Mouse (Mus musculus) heart, postnatal 4 days (tissue): ENCODE data around the gene Dck. TPM values are rescaled to one million over a fixed set of nuclear protein-coding genes. Genes with fewer than 3 reads are reported as not detected.

Experiments used
- DNase-seq: peaks from one replicate; pipeline ENCODE4 v3.0.0; 2021
- total RNA-seq, 2 experiments: library from RNA; stranded (reverse); gene quantifications; 2 replicates each; pipeline ENCODE4 v1.2.3; 2021

The Dck gene
- total RNA-seq, 2 experiments from 2014 or later: 15.6 to 17.0 TPM

GRCm38 (mm10) chr5:88791256-88792245 lies 26.8 kb downstream of the Dck start:
- DNase-seq: peak; percentile 64

- DNase-seq: no peak
These were observed 28.9 kb downstream of the Dck start for GRCm38 (mm10) chr5:88793676-88794075.

DNA sequence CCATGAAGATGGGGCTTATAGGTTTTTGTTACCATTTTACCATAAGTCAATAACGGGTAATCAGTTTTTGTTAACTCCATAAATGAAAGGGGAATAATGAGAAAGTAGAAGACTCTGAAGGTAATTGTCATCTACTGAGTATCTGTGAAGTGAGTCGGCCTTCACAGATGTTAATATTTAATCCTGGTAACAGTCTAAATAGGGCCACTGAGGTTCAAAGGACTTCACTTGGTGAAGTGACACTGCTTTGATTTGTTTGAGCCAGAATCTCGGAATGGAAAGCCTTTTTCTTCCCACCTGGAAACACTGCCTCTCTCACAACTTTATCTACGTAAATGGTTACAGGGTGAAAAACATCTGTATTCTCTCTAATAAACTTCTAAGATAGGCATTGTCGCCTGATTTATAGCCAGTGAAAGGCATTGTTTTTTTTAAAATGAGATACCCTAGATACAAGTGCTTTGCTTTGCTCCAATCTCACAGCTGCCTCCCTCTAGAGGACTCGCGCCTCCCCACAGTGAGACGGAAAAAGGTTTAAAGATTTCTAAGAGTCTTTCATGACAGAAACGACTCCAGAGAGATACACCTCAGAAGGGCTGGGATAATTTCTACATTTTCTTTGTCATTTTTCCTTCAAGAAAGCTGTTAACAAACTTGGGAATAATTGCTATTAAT lies 31.3 kb downstream of the Dck start:
- no peak for DNase-seq

GRCm38 (mm10) chr5:88796588-88796987 lies 31.8 kb downstream of the Dck start:
- no peak for DNase-seq

- no peak for DNase-seq
These were observed 32.3 kb downstream of the Dck start for GRCm38 (mm10) chr5:88797121-88797520.

- DNase-seq: no peak
These were observed 40.8 kb downstream of the Dck start for GRCm38 (mm10) chr5:88805616-88806015.

DNA sequence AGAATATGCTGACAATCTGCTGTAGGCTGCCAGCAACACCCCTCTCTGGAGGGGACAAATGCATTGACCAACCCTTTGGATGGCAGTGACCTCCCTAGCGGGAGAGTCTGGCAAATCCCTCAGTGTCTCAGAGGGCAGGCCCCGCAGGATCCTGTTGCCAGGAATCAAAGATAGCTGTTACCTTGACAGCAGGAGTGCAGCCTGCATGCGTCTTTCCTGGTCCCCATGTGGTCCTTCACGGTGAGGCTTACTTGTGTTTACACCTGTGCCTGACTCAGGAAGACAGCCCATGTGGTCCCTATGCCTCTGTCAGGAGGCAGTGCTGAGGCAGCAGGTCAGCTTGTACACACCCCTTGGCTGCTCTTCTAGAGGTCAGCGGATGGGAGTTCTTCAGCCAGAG lies 41.5 kb downstream of the Dck start:
- DNase-seq: no peak

DNA sequence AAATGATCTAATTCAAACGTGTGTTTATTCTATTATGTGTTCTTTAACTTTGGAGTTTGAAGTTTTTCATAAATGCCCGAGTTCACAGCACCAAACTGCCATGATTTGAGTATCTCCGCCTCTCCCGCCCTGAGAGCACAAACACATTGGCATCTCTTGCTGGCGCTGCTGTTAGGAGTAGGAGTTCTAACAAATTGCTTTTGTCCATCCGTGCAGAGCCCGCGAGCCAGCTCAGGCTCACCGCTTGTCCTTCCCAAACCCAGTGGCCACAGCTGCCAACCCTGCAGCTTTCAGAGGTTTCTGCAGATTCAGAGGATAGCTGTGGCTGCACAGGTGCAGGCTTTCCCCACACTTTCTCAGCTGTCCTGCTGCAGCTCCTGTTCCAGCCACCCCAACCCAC lies 42.5 kb downstream of the Dck start:
- DNase-seq: no peak

DNA sequence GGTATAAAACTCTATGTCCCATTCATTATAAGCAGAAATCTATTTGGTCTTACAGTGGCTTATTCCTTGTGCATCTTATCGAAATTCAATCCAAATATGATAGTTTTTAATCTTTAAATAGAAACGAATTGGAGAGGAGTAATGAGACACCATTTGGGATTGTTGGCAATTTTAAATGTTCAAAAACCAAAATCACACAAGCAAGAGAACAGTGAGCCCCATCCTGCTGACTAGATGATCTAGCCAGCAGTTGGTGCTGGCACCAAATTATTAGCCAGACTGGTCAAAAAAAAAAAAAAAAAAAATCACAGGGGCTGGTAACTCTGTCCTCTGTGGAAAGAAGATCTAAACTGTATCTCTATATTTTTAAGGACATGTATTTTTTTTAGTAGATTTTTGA lies 48.4 kb downstream of the Dck start:
- DNase-seq: no peak

DNA sequence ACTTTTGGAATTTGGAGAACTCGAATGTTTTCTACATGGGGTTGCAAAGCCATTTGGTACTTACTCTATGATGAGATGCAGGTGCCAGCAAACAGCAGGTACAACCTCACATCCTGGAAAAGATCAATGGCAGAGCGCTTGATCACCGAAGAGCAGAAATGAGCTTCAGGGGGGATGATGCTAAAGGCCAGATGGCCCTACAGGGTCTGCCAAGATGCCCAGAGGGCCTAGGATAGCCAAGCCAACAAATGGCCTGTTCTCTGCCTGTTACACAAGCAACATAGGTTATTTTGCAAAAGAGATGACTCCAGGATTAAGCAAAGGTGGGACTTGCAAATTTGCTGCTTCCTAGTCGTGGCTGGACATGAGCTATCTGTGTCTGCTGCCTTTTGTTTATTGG lies 49.8 kb downstream of the Dck start:
- DNase-seq: no peak

DNA sequence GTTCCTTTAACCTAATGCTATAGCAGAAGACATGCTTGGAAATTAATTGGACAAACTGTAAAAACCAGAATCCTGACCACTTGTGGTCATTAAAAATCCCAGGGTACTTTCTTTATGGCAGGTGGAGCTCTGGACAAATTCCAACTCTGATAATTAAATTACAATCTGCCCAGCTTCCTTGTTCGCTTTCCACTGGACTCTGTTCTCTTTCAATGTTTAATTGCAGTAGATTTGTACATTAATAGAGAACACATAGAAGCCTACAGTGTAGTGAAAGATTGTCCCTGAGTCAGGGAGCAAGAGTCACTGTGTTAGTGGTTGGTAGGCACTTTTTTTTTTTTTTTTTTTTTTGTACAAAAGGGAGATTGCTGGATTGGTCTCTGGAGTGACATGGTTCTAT lies 56.7 kb downstream of the Dck start:
- DNase-seq: no peak

GRCm38 (mm10) chr5:88824838-88825237 lies 60.0 kb downstream of the Dck start:
- DNase-seq: no peak

DNA sequence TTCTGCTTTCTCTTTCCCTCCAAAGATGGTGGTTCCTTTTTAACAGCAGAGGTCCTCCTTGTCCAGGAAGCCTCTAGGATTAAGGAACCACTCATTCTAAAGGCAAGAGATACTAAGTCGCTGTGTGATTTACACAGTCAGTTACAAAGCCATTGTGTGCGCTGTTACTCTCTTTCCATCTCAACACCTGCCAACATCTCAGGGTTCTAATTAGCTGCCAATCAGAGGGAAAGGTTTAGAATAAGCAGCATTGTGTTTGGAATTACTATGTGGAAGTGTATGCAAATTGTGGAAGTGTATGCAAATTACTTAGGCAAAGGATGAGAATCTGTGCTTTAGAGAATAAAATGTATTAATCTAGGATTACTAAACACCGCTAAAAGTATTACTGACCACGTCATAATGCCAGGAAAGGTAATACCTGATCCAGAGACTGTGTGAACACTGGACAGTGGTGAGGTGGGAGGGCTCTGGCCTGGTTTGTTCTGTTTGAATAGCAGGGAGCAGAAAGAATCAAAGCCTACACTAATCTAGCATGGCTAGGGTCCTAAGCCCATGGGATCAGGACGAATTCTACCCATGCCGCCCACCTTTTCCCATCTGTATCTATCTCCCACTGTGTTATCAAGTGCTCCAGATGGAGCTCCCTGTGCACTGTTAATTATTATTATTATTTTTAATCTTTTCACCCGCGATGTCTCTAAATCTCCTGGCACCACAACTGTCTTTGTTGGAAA lies 65.2 kb downstream of the Dck start:
- DNase-seq: no peak

GRCm38 (mm10) chr5:88830880-88831279 lies 66.1 kb downstream of the Dck start:
- DNase-seq: no peak

GRCm38 (mm10) chr5:88831935-88832334 lies 67.1 kb downstream of the Dck start:
- DNase-seq: no peak

Other genes with a start within 250 kb of the Dck start
- under 1 TPM; 0.19 to 0.43 TPM for gene Jchain, start 237.1 kb upstream of the Dck start, total RNA-seq
- gene Utp3, start 210.5 kb upstream of the Dck start, total RNA-seq: 10 to 100 TPM; 24.5 to 25.6 TPM
- gene Rufy3, start 200.0 kb upstream of the Dck start, total RNA-seq: 10 to 100 TPM; 15.8 to 16.1 TPM
- gene Grsf1, start 88.8 kb upstream of the Dck start, total RNA-seq: 100 to 1,000 TPM; 180 to 186 TPM
- 10 to 100 TPM; 66.7 to 71.6 TPM for gene Mob1b, start 44.1 kb upstream of the Dck start, total RNA-seq
- 10 to 100 TPM; 39.4 to 40.4 TPM for gene Slc4a4, start 121.8 kb downstream of the Dck start, total RNA-seq